Mouse (Mus musculus) small intestine, adult 2 months (tissue): ENCODE data around the gene Nkiras1.

Experiments used
- CTCF ChIP-seq: fragments of 200-500 bp; IDR thresholded peaks from 2 replicates; pipeline ENCODE4 v1.5.1; 2012; ENCODE audit warnings: low read depth, mild to moderate bottlenecking, control low read depth, inconsistent platforms, low read length, moderate library complexity, mixed read lengths; ENCODE audit not compliant: insufficient replicate concordance, insufficient read length; ENCODE audit errors: extremely low read depth
- POLR2A ChIP-seq: fragments of 200-500 bp; IDR thresholded peaks from 2 replicates; pipeline ENCODE4 v1.6.1; 2012; ENCODE audit warnings: low read depth, mild to moderate bottlenecking, control low read depth, inconsistent platforms, low read length, moderate library complexity

DNA sequence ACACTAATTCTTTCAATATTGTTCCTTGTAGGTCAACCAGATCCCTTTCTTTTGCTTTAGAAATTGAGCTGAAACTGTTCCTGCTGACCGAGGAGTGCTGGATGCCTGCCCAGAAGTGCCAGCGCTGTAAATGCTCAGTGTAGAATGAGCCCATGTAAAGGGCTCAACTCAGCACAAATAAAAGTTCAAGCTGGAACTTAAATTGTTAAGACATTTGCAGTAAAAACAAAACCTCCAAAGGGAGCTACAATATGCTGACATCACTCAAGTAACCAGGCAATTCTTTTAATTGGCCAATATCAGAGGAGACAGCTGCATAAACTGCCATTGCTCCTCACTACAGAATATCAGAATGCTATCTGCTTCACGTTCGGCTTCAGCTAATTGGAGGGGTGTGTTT is 7.5 kb upstream of the Nkiras1 start:
- no peak for TF ChIP-seq CTCF
- no peak for TF ChIP-seq POLR2A
